Mouse (Mus musculus): ENCODE measurements at regions not wholly inside any gene's neighbourhood (a gene's known extent, or its start where the extent isn't known, plus 50 kb on each side); places are given as distances from the start of the nearest gene placed in this dataset.
A peak's percentile ranks its signal among the peaks of the same experiment; 100 is the strongest.

GRCm38 (mm10) chr17:9484098-9484497 is 62.2 kb downstream of the Gm17728 start:
- Histone ChIP-seq H3K9me3 (ENCODE audit: control insufficient read depth, low read length) (no peaks in the 10 kb centered on the region), H3K4me2 (ENCODE audit: low read length) (no peak overlapping the region), H3K27me3 (replicated peaks; ENCODE audit: control insufficient read depth, insufficient read depth, low read length) (no peaks in the 10 kb centered on the region), H3K27ac (ENCODE audit: low read depth, low read length) (no peak overlapping the region), H3K9ac (ENCODE audit: low read depth, low read length) (no peak overlapping the region), H3K4me1 (ENCODE audit: control insufficient read depth, insufficient read depth, low read depth, low read length) (no peaks in the 10 kb centered on the region), H3K4me3 (ENCODE audit: low read length) (no peak overlapping the region), H3K36me3 (ENCODE audit: control insufficient read depth, insufficient read depth, low read length) (no peaks in the 10 kb centered on the region)
- 69% methylated on average over 7 of the region's 7 CpGs for WGBS
- no peak for ATAC-seq

GRCm38 (mm10) chr17:9484566-9484965 is 62.7 kb downstream of the Gm17728 start:
- ATAC-seq = no peak
- WGBS = 70% methylated on average over 12 of the region's 12 CpGs
- H3K4me1 ChIP-seq (ENCODE audit: control insufficient read depth, insufficient read depth, low read depth, low read length) = no peaks in the 10 kb centered on the region

GRCm38 (mm10) chr17:9529340-9529739 is 107.5 kb downstream of the Gm17728 start:
- no peak overlapping the region for H3K9ac ChIP-seq (ENCODE audit: low read depth, low read length)
- H3K4me3 ChIP-seq (ENCODE audit: low read length) = no peak overlapping the region
- no peaks in the 10 kb centered on the region for H3K4me1 ChIP-seq (ENCODE audit: control insufficient read depth, insufficient read depth, low read depth, low read length)
- no peak overlapping the region for H3K27ac ChIP-seq (ENCODE audit: low read depth, low read length)
- WGBS = 68% methylated on average over 3 of the region's 3 CpGs
- no peaks in the 10 kb centered on the region for H3K36me3 ChIP-seq (ENCODE audit: control insufficient read depth, insufficient read depth, low read length)
- H3K27me3 ChIP-seq (replicated peaks; ENCODE audit: control insufficient read depth, insufficient read depth, low read length) = no peaks in the 10 kb centered on the region
- ATAC-seq = no peak
- H3K9me3 ChIP-seq (ENCODE audit: control insufficient read depth, low read length) = no peaks in the 10 kb centered on the region; the same call in 1 of the 2 replicates
- H3K4me2 ChIP-seq (ENCODE audit: low read length) = no peak overlapping the region

More at GRCm38 (mm10) chr17:9484566-9484965, 62.7 kb downstream of the Gm17728 start:
- Histone ChIP-seq H3K27me3 (replicated peaks; ENCODE audit: control insufficient read depth, insufficient read depth, low read length) (no peaks in the 10 kb centered on the region), H3K9me3 (ENCODE audit: control insufficient read depth, low read length) (no peaks in the 10 kb centered on the region), H3K9ac (ENCODE audit: low read depth, low read length) (no peak overlapping the region), H3K4me3 (ENCODE audit: low read length) (no peak overlapping the region), H3K4me2 (ENCODE audit: low read length) (no peak overlapping the region), H3K36me3 (ENCODE audit: control insufficient read depth, insufficient read depth, low read length) (no peaks in the 10 kb centered on the region), H3K27ac (ENCODE audit: low read depth, low read length) (no peak overlapping the region)

- Histone ChIP-seq H3K4me1 (ENCODE audit: control insufficient read depth, insufficient read depth, low read depth, low read length) (no peaks in the 10 kb centered on the region; the same call in 1 of the 2 replicates), H3K4me3 (ENCODE audit: low read length) (no peak overlapping the region), H3K4me2 (ENCODE audit: low read length) (no peak overlapping the region), H3K9me3 (ENCODE audit: control insufficient read depth, low read length) (no peaks in the 10 kb centered on the region; the same call in 1 of the 2 replicates), H3K27me3 (replicated peaks; ENCODE audit: control insufficient read depth, insufficient read depth, low read length) (no peaks in the 10 kb centered on the region), H3K9ac (ENCODE audit: low read depth, low read length) (no peak overlapping the region), H3K27ac (ENCODE audit: low read depth, low read length) (no peak overlapping the region), H3K36me3 (ENCODE audit: control insufficient read depth, insufficient read depth, low read length) (no peaks in the 10 kb centered on the region)
- 0 out of 2 replicates have a peak, but pooled peaks have one; percentile 63 for ATAC-seq
- 27% methylated on average over 4 of the region's 4 CpGs for WGBS
Measured at GRCm38 (mm10) chr17:9536090-9536489, 114.2 kb downstream of the Gm17728 start.

- H3K4me3 ChIP-seq (ENCODE audit: low read length) = no peak overlapping the region
- no peak for ATAC-seq
- no peak overlapping the region for H3K27ac ChIP-seq (ENCODE audit: low read depth, low read length)
Measured at GRCm38 (mm10) chr17:9538371-9538770, 116.5 kb downstream of the Gm17728 start.

GRCm38 (mm10) chr17:9540156-9540555 is 118.3 kb downstream of the Gm17728 start:
- WGBS = 83% methylated on average over 1 of the region's 1 CpGs

More at GRCm38 (mm10) chr17:9538371-9538770, 116.5 kb downstream of the Gm17728 start:
- H3K4me2 ChIP-seq (ENCODE audit: low read length) = no peak overlapping the region
- H3K36me3 ChIP-seq (ENCODE audit: control insufficient read depth, insufficient read depth, low read length) = no peaks in the 10 kb centered on the region
- H3K27me3 ChIP-seq (replicated peaks; ENCODE audit: control insufficient read depth, insufficient read depth, low read length) = no peaks in the 10 kb centered on the region
- no peaks in the 10 kb centered on the region; the same call in 1 of the 2 replicates for H3K4me1 ChIP-seq (ENCODE audit: control insufficient read depth, insufficient read depth, low read depth, low read length)
- H3K9ac ChIP-seq (ENCODE audit: low read depth, low read length) = no peak overlapping the region
- H3K9me3 ChIP-seq (ENCODE audit: control insufficient read depth, low read length) = peaks cover 2% of the 10 kb centered on the region; the same call in 1 of the 2 replicates

GRCm38 (mm10) chr17:9543224-9543797 is 121.5 kb downstream of the Gm17728 start:
- Histone ChIP-seq H3K9me3 (ENCODE audit: control insufficient read depth, low read length) (peaks cover 2% of the 10 kb centered on the region; the same call in 1 of the 2 replicates), H3K27ac (ENCODE audit: low read depth, low read length) (no peak overlapping the region), H3K27me3 (replicated peaks; ENCODE audit: control insufficient read depth, insufficient read depth, low read length) (no peaks in the 10 kb centered on the region), H3K36me3 (ENCODE audit: control insufficient read depth, insufficient read depth, low read length) (no peaks in the 10 kb centered on the region), H3K4me2 (ENCODE audit: low read length) (no peak overlapping the region), H3K9ac (ENCODE audit: low read depth, low read length) (no peak overlapping the region), H3K4me3 (ENCODE audit: low read length) (no peak overlapping the region), H3K4me1 (ENCODE audit: control insufficient read depth, insufficient read depth, low read depth, low read length) (no peaks in the 10 kb centered on the region)
- WGBS = 43% methylated on average over 5 of the region's 5 CpGs
- no peak for ATAC-seq

More at GRCm38 (mm10) chr17:9540156-9540555, 118.3 kb downstream of the Gm17728 start:
- Histone ChIP-seq H3K27ac (ENCODE audit: low read depth, low read length) (no peak overlapping the region), H3K4me1 (ENCODE audit: control insufficient read depth, insufficient read depth, low read depth, low read length) (no peaks in the 10 kb centered on the region; the same call in 1 of the 2 replicates), H3K9ac (ENCODE audit: low read depth, low read length) (no peak overlapping the region), H3K27me3 (replicated peaks; ENCODE audit: control insufficient read depth, insufficient read depth, low read length) (no peaks in the 10 kb centered on the region), H3K4me2 (ENCODE audit: low read length) (no peak overlapping the region), H3K4me3 (ENCODE audit: low read length) (no peak overlapping the region), H3K36me3 (ENCODE audit: control insufficient read depth, insufficient read depth, low read length) (no peaks in the 10 kb centered on the region), H3K9me3 (ENCODE audit: control insufficient read depth, low read length) (peaks cover 2% of the 10 kb centered on the region; the same call in 1 of the 2 replicates)
- no peak for ATAC-seq

GRCm38 (mm10) chr17:9557544-9557943 is 112.0 kb downstream of the Pabpc6 start:
- Histone ChIP-seq H3K36me3 (ENCODE audit: control insufficient read depth, insufficient read depth, low read length) (no peaks in the 10 kb centered on the region), H3K27me3 (replicated peaks; ENCODE audit: control insufficient read depth, insufficient read depth, low read length) (no peaks in the 10 kb centered on the region), H3K4me3 (ENCODE audit: low read length) (no peak overlapping the region), H3K27ac (ENCODE audit: low read depth, low read length) (no peak overlapping the region), H3K4me2 (ENCODE audit: low read length) (no peak overlapping the region), H3K4me1 (ENCODE audit: control insufficient read depth, insufficient read depth, low read depth, low read length) (no peaks in the 10 kb centered on the region), H3K9me3 (ENCODE audit: control insufficient read depth, low read length) (no peaks in the 10 kb centered on the region), H3K9ac (ENCODE audit: low read depth, low read length) (no peak overlapping the region)
- no peak for ATAC-seq
- WGBS = 90% methylated on average over 4 of the region's 4 CpGs

- Histone ChIP-seq H3K4me1 (ENCODE audit: control insufficient read depth, insufficient read depth, low read depth, low read length) (no peaks in the 10 kb centered on the region), H3K27me3 (replicated peaks; ENCODE audit: control insufficient read depth, insufficient read depth, low read length) (no peaks in the 10 kb centered on the region), H3K9me3 (ENCODE audit: control insufficient read depth, low read length) (no peaks in the 10 kb centered on the region), H3K36me3 (ENCODE audit: control insufficient read depth, insufficient read depth, low read length) (no peaks in the 10 kb centered on the region), H3K9ac (ENCODE audit: low read depth, low read length) (no peak overlapping the region), H3K4me3 (ENCODE audit: low read length) (no peak overlapping the region), H3K27ac (ENCODE audit: low read depth, low read length) (no peak overlapping the region), H3K4me2 (ENCODE audit: low read length) (no peak overlapping the region)
- WGBS = 63% methylated on average over 6 of the region's 6 CpGs
- no peak for ATAC-seq
Measured at GRCm38 (mm10) chr17:9566846-9567245, 102.7 kb downstream of the Pabpc6 start.
